Mouse (Mus musculus) erythroblast, embryonic 14.5 days (primary cell): ENCODE data around the gene Slain2.

Source experiments
- GATA1 ChIP-seq: IDR thresholded peaks from 2 replicates; pipeline ENCODE4 v1.6.1; 2012; ENCODE audit warnings: low read length, inconsistent platforms, mixed read lengths
- TAL1 ChIP-seq: IDR thresholded peaks from 3 replicates; pipeline ENCODE4 v1.6.1; 2012; ENCODE audit warnings: low read length, inconsistent platforms, mixed read lengths

- TF ChIP-seq TAL1 (no peak), GATA1 (no peak)
Measured at GRCm38 (mm10) chr5:72888260-72888659, 25.8 kb upstream of the Slain2 start.
